Mouse (Mus musculus): ENCODE results near the gene Krt42. TPM values are rescaled to one million over a fixed set of nuclear protein-coding genes. Genes with fewer than 3 reads are reported as not detected.

Krt42 gene
- polyA plus RNA-seq, 1 experiment from 2014 or later = not detected

DNA sequence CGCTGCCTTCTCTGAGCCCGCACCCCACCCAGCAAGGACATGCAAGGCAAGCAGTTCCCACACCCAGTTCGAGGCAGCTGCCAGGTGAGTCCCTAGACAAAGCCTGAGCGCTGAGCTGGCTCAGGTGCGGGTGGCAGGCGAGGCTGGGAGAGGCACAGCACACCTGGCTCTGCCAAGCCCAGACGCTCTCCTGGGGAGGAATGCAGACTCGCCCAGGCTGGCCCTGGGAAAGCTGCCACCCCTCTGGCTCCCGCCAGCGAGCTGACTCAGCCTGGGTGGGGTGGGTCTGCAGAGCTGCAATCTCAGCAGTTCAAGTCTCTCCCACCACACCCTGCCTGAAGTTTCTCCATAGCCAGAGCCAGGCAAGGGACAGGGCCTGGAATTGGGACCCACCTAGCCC is 17.4 kb upstream of the Krt42 start:
- Histone ChIP-seq H3K4me2 (no peak overlapping the region), H3K4me3 (ENCODE audit: low read depth, low read length) (no peak overlapping the region), H3K9me3 (ENCODE audit: control insufficient read depth, low read length) (no peaks in the 10 kb centered on the region), H3K9ac (ENCODE audit: low read depth, low read length) (no peak overlapping the region), H3K27ac (ENCODE audit: low read depth, low read length) (no peak overlapping the region), H3K36me3 (ENCODE audit: control insufficient read depth, insufficient read depth, low read length) (no peaks in the 10 kb centered on the region), H3K27me3 (replicated peaks; ENCODE audit: control insufficient read depth, insufficient read depth, low read length) (no peaks in the 10 kb centered on the region), H3K4me1 (replicated peaks; ENCODE audit: control insufficient read depth, insufficient read depth, low read length) (peaks cover 16% of the 10 kb centered on the region)
- ATAC-seq (replicated peaks; ENCODE audit: low FRiP score) (no peak), DNase-seq (ENCODE audit: low spot score) (no peak)
- 50% methylated on average over 10 of the region's 10 CpGs for WGBS

DNA sequence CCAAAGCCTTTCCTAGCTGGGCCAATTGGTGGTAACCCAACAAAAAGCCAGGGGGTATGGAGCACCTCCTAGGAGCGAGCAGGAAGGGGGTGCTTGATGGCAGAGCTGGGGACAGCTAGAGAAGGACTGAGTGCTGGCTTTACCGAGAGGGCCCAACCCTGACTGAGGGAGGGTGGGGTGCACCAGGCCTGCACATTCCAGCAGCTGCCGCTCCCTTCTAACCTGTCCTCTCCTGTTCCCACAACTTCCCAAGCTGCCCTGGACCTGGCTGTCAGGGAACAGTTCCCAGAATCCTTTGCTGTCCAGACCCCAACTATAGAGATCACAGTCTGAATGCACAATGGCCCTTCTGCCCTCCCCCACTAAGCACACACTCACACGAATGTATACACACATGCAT is 15.3 kb upstream of the Krt42 start:
- H3K4me1 ChIP-seq (replicated peaks; ENCODE audit: control insufficient read depth, insufficient read depth, low read length) = peaks cover 4% of the 10 kb centered on the region; the same call in 1 of the 2 replicates
- DNase-seq (ENCODE audit: low spot score) (no peak), ATAC-seq (replicated peaks; ENCODE audit: low FRiP score) (no peak)
- H3K27me3 ChIP-seq (replicated peaks; ENCODE audit: control insufficient read depth, insufficient read depth, low read length) = no peaks in the 10 kb centered on the region
- no peaks in the 10 kb centered on the region for H3K36me3 ChIP-seq (ENCODE audit: control insufficient read depth, insufficient read depth, low read length)
- WGBS = 79% methylated on average over 4 of the region's 4 CpGs
- no peak overlapping the region for H3K9ac ChIP-seq (ENCODE audit: low read depth, low read length)
- no peak overlapping the region for H3K4me2 ChIP-seq
- H3K27ac ChIP-seq (ENCODE audit: low read depth, low read length) = no peak overlapping the region
- no peak overlapping the region for H3K4me3 ChIP-seq (ENCODE audit: low read depth, low read length)
- no peaks in the 10 kb centered on the region for H3K9me3 ChIP-seq (ENCODE audit: control insufficient read depth, low read length)

DNA sequence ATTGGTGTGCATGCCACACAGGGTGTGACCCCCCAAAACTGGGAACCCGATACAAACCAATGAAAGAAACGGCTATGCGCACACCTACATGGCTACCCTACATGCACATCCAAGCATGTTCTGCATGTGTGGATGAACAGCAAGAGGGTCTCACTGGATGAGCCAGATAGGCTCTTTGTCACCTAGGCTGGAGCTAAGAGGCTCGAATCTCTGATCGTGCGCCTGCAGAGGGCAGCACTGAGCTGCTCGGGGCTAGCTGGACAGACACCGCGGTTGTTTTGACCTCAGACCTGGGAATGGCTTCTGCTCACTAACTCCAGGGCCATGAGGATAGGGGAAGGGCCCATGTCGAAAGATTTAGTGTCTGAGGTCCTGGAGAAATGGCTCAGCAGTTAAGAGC is 12.9 kb upstream of the Krt42 start:
- H3K4me2 ChIP-seq = no peak overlapping the region
- peak; percentile 60 for DNase-seq (ENCODE audit: low spot score)
- H3K9ac ChIP-seq (ENCODE audit: low read depth, low read length) = no peak overlapping the region
- no peaks in the 10 kb centered on the region for H3K4me1 ChIP-seq (replicated peaks; ENCODE audit: control insufficient read depth, insufficient read depth, low read length)
- H3K36me3 ChIP-seq (ENCODE audit: control insufficient read depth, insufficient read depth, low read length) = no peaks in the 10 kb centered on the region
- H3K27me3 ChIP-seq (replicated peaks; ENCODE audit: control insufficient read depth, insufficient read depth, low read length) = no peaks in the 10 kb centered on the region
- peak; percentile 41 for ATAC-seq (replicated peaks; ENCODE audit: low FRiP score)
- H3K4me3 ChIP-seq (ENCODE audit: low read depth, low read length) = no peak overlapping the region
- no peak overlapping the region for H3K27ac ChIP-seq (ENCODE audit: low read depth, low read length)
- 23% methylated on average over 10 of the region's 10 CpGs for WGBS
- no peaks in the 10 kb centered on the region for H3K9me3 ChIP-seq (ENCODE audit: control insufficient read depth, low read length)

DNA sequence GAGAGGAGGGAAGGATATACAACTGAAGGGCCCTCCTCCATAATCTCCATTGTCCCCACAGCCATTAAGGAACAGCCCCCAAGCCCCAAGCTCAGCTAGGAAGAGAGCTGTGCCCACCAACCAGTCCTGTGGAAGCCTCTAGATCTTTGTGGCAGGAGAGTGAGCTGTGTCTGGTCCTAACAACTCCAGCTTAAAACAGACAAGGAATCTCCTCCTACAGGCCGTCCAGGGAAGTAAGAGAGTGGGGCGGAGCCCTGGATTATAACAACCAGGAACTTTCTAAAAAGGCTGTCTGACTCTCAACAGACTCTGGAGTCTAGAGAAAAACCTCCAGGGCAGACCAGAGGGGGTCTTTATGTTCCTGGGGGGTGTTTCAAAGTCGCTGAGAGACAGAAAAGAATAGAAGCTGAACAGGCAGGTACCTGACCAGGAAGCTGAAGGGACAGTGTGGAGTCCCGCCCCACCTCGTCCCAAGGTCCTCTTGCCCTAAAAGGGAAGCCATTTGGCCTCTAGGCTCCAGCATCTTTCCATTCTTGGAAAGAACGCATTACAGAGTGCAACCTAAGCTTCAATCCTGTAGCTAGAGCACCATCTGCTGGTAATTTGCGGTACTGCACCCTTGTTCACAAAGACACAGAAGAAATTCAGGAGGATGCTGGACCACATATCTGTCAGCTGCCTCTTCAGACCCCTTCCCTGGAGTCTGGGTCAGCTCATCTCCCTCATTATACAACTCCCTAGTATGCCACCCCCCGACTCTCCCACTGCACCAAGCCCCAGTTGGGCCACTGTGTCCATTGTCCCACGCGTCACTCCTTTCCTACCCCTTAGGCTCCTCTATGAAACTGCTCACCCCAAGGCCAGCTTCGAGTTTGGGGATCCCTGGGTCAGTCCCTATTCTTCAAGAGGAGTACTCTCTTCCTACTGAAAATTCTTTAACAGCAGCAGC is 12.2 kb upstream of the Krt42 start:
- 25% methylated on average over 11 of the region's 11 CpGs for WGBS
- H3K9ac ChIP-seq (ENCODE audit: low read depth, low read length) = no peak overlapping the region
- H3K4me3 ChIP-seq (ENCODE audit: low read depth, low read length) = no peak overlapping the region
- no peak overlapping the region for H3K4me2 ChIP-seq
- H3K27me3 ChIP-seq (replicated peaks; ENCODE audit: control insufficient read depth, insufficient read depth, low read length) = no peaks in the 10 kb centered on the region
- H3K27ac ChIP-seq (ENCODE audit: low read depth, low read length) = no peak overlapping the region
- no peak for ATAC-seq (replicated peaks; ENCODE audit: low FRiP score)
- H3K9me3 ChIP-seq (ENCODE audit: control insufficient read depth, low read length) = no peaks in the 10 kb centered on the region
- H3K4me1 ChIP-seq (replicated peaks; ENCODE audit: control insufficient read depth, insufficient read depth, low read length) = no peaks in the 10 kb centered on the region
- no peaks in the 10 kb centered on the region for H3K36me3 ChIP-seq (ENCODE audit: control insufficient read depth, insufficient read depth, low read length)
- peak; percentile 74 for DNase-seq (ENCODE audit: low spot score)

DNA sequence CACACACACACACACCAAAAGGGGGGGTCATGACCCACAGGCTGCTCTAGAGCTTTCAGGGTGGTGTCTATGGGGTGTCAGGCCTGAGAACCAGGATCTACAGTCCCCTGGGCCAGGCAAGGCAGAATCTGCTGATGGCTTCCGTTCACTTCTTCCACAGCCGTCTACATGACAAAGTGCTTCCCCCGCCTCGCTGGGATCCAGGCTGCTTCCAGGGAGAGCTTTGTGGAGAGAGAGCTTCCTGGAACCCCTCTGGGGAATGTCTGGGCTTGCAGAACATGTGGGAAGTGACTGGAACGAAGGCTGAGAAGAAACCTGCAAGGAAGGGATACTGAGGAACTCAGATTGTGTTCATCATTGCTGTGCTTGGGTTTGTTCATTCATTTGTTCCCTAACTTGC is 9.1 kb upstream of the Krt42 start:
- Histone ChIP-seq H3K9ac (ENCODE audit: low read depth, low read length) (no peak overlapping the region), H3K27ac (ENCODE audit: low read depth, low read length) (no peak overlapping the region), H3K27me3 (replicated peaks; ENCODE audit: control insufficient read depth, insufficient read depth, low read length) (no peaks in the 10 kb centered on the region), H3K4me3 (ENCODE audit: low read depth, low read length) (no peak overlapping the region), H3K4me1 (replicated peaks; ENCODE audit: control insufficient read depth, insufficient read depth, low read length) (no peaks in the 10 kb centered on the region), H3K4me2 (no peak overlapping the region), H3K36me3 (ENCODE audit: control insufficient read depth, insufficient read depth, low read length) (no peaks in the 10 kb centered on the region), H3K9me3 (ENCODE audit: control insufficient read depth, low read length) (no peaks in the 10 kb centered on the region)
- no peak for DNase-seq (ENCODE audit: low spot score)
- WGBS = 54% methylated on average over 5 of the region's 5 CpGs
- ATAC-seq (replicated peaks; ENCODE audit: low FRiP score) = no peak

DNA sequence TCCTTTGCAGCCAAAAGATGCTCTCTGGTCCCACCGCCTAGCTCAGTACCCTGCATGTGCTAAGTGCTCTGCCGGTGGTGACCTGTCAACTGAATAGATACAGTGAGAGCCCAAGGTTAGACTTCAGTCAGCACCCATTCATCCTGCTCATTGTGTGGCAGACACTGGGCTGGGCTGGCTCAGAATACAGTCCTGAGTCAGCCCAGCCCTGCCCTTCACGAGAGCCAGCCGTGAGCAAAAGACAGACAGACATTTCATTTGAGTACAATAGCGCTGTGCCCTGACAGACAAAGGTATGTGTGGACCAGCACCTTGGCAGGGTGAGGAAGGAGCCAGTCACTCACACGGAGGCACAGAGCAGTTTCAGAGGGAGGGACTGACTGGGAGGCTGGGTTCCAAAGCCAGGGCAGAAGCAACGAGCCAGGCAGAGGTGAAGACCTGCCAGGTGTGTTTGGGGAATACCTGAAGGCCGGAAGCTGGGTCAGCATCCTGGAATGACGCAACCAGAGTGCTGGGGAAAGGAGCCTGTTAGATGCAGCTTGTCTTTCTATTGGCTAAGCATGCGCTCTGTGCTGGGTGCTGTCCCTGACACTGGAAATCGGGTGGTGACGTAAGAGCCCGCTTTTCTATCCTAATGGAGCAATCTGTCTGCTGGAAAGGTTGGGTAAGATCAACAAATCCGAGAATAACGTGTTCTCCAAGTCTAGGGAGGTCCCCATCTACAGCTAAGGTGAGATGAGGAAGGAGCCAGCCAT is 8.2 kb upstream of the Krt42 start:
- DNase-seq (ENCODE audit: low spot score) = no peak

DNA sequence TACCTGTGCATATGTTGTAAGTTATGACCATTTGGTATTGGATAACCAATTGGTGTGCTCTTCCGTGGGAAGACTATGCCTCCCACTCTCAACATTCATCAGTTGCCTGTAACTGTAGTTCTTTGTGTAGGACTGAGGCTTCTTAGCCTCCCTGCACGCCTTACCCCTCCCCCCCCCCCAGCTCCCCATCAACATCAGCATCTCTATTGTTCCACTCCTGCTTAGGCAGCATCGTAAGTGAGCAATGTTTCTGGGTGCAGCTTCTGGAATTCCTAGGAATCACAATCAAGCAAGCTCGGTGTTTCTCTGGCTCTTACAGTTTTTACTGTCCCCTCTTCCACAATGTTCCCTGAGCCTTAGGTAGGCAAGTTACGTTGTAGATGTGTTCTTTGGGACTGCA is 5.8 kb upstream of the Krt42 start:
- Histone ChIP-seq H3K4me2 (no peak overlapping the region), H3K4me1 (replicated peaks; ENCODE audit: control insufficient read depth, insufficient read depth, low read length) (no peaks in the 10 kb centered on the region), H3K27ac (ENCODE audit: low read depth, low read length) (no peak overlapping the region), H3K4me3 (ENCODE audit: low read depth, low read length) (no peak overlapping the region), H3K36me3 (ENCODE audit: control insufficient read depth, insufficient read depth, low read length) (no peaks in the 10 kb centered on the region), H3K27me3 (replicated peaks; ENCODE audit: control insufficient read depth, insufficient read depth, low read length) (peaks cover 4% of the 10 kb centered on the region), H3K9me3 (ENCODE audit: control insufficient read depth, low read length) (no peaks in the 10 kb centered on the region), H3K9ac (ENCODE audit: low read depth, low read length) (no peak overlapping the region)
- DNase-seq (ENCODE audit: low spot score) = no peak
- 68% methylated on average over 5 of the region's 5 CpGs for WGBS
- ATAC-seq (replicated peaks; ENCODE audit: low FRiP score) = no peak

More for the DNA sequence above, 8.2 kb upstream of the Krt42 start:
- ATAC-seq (replicated peaks; ENCODE audit: low FRiP score) = no peak
- no peak overlapping the region for H3K4me2 ChIP-seq
- no peaks in the 10 kb centered on the region for H3K9me3 ChIP-seq (ENCODE audit: control insufficient read depth, low read length)
- no peak overlapping the region for H3K9ac ChIP-seq (ENCODE audit: low read depth, low read length)
- H3K27ac ChIP-seq (ENCODE audit: low read depth, low read length) = no peak overlapping the region
- no peaks in the 10 kb centered on the region for H3K36me3 ChIP-seq (ENCODE audit: control insufficient read depth, insufficient read depth, low read length)
- H3K27me3 ChIP-seq (replicated peaks; ENCODE audit: control insufficient read depth, insufficient read depth, low read length) = no peaks in the 10 kb centered on the region
- H3K4me1 ChIP-seq (replicated peaks; ENCODE audit: control insufficient read depth, insufficient read depth, low read length) = no peaks in the 10 kb centered on the region
- no peak overlapping the region for H3K4me3 ChIP-seq (ENCODE audit: low read depth, low read length)
- 59% methylated on average over 15 of the region's 15 CpGs for WGBS

DNA sequence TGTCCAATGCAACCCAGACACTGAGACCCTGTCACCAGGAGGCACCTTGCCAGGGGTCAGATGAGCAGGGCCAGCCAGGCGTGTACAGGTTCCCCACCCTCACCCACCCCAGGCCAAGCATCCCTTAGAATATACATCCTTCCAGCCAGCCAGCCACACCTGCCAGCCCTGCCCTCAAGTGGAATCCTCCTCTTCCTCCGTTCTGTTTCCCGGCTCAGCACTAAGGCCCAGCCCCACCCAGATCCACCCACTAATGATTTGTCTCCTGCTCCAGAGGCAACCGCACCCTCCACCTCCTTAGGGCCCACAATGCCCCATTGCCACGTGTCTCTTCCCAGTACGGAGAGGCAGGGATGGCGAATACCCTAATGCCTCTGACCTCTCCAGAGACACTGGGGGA is 5.0 kb upstream of the Krt42 start:
- Histone ChIP-seq H3K4me2 (no peak overlapping the region), H3K27me3 (replicated peaks; ENCODE audit: control insufficient read depth, insufficient read depth, low read length) (peaks cover 4% of the 10 kb centered on the region), H3K9ac (ENCODE audit: low read depth, low read length) (no peak overlapping the region), H3K9me3 (ENCODE audit: control insufficient read depth, low read length) (no peaks in the 10 kb centered on the region), H3K4me3 (ENCODE audit: low read depth, low read length) (no peak overlapping the region), H3K4me1 (replicated peaks; ENCODE audit: control insufficient read depth, insufficient read depth, low read length) (no peaks in the 10 kb centered on the region), H3K36me3 (ENCODE audit: control insufficient read depth, insufficient read depth, low read length) (no peaks in the 10 kb centered on the region), H3K27ac (ENCODE audit: low read depth, low read length) (no peak overlapping the region)
- no peak for DNase-seq (ENCODE audit: low spot score)
- ATAC-seq (replicated peaks; ENCODE audit: low FRiP score) = no peak
- WGBS = 65% methylated on average over 7 of the region's 7 CpGs

All from liver, embryonic 11.5 days (tissue).